In the genomic region with DNA sequence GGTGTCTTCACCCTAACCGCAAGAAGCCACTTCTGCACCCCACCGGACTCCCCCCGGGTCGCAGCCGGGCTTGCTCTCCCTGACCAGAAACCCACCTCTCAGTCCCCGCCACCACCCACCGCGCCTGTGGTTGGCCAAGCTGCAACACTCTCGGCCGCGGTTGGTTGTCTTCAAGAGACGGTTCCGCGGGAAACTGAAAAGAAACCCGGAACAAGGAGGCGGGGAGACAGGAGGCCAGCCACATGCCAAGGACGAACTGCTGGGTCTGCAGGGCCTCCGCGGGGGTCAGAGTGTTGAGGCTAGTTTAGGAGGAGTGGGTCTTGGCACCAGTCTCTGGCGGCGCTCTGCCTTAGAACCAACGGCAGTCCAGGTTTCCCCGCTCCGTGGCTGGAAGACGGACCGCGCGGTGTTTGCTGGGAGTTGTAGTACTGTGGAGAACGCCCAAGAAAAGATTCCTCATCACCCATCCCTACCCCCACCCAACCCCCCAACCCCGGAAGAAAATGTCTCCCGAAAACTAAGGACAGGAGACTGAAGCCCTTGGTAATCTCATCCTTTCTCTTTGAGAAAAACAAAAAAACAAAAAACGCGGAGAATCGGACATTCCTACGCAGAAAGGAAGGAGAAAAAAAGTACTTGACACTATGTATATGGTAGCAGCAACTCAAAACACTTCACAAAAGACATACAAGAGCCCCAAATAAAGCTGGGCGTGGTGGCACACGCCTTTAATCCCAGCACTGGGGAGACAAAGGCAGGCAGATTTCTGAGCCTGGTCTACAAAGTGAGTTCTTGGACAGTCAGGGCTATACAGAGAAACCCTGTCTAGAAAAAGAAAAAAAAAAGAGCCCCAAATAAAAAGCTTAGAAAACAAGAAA, we compare ENCODE assay signal across 8 mouse cellular contexts. TPM values are rescaled to one million over a fixed set of nuclear protein-coding genes. Genes with fewer than 3 reads are reported as not detected.
A peak's percentile ranks its signal among the peaks of the same experiment; 100 is the strongest.
DNase-seq lines count a peak whose midpoint lies in the region; ATAC-seq and TF ChIP-seq lines count a peak whose summit lies in the region.

A gene (minus strand): TSS at position 346 of the 878 bp plus-strand sequence.

- H3K79me2 ChIP-seq in CH12.LX (replicated peaks; ENCODE audit: control insufficient read depth, extremely low read depth, insufficient read depth, poor library complexity, severe bottlenecking) = no peaks in the 10 kb centered on the region

- no peaks in the 10 kb centered on the region for H3K9me3 ChIP-seq in CH12.LX (replicated peaks; ENCODE audit: low read length)
- H3K9me3 ChIP-seq in heart, embryonic 13.5 days = no peaks in the 10 kb centered on the region
- no peaks in the 10 kb centered on the region for H3K9me3 ChIP-seq in liver, embryonic 12.5 days (replicated peaks)
- no peaks in the 10 kb centered on the region for H3K9me3 ChIP-seq in stomach, embryonic 14.5 days (ENCODE audit: control insufficient read depth, low read depth, low read length)

- no peaks in the 10 kb centered on the region for H3K27me3 ChIP-seq in CH12.LX (replicated peaks)
- H3K27me3 ChIP-seq in heart, embryonic 13.5 days (replicated peaks) = no peaks in the 10 kb centered on the region
- no peaks in the 10 kb centered on the region for H3K27me3 ChIP-seq in liver, embryonic 12.5 days (replicated peaks)
- no peaks in the 10 kb centered on the region for H3K27me3 ChIP-seq in stomach, embryonic 14.5 days (ENCODE audit: control insufficient read depth, insufficient read depth, low read length)

- peak; percentile 75 for ATAC-seq in heart, embryonic 13.5 days (ENCODE audit: extremely low read depth, insufficient number of reproducible peaks, low FRiP score, low TSS enrichment)
- peak; percentile 85 for ATAC-seq in liver, embryonic 12.5 days
- ATAC-seq in stomach, embryonic 14.5 days (ENCODE audit: insufficient number of reproducible peaks, insufficient read depth, low FRiP score, low read depth) = peak; percentile 89

- peak; percentile 77 for DNase-seq in CH12.LX (ENCODE audit: extremely low read depth)
- peak; percentile 58 for DNase-seq in c-Kit-negative CD71-positive TER-119-positive erythroid progenitor cells, embryonic 14.5 days (ENCODE audit: low read depth, low spot score)
- DNase-seq in fibroblast of lung, adult 2 months (ENCODE audit: low read depth) = peak; percentile 50
- DNase-seq in kidney, postnatal 10 days = peak; percentile 90
- DNase-seq in naive thymus-derived CD4-positive, alpha-beta T cell, adult 2 months (ENCODE audit: low read depth) = peak; percentile 71

- no peak for TF ChIP-seq EP300 in CH12.LX (IDR thresholded peaks at IDR 0.05; ENCODE audit: low read length)

- peak within 1 kb of the TSS; percentile 70 to 95 (median 72) for H3K4me3 ChIP-seq in CH12.LX (replicated peaks in 1 of 3; ENCODE audit: low read depth in 2 of 3, low read length in 2 of 3, poor library complexity in 1 of 3)
- H3K4me3 ChIP-seq in heart, embryonic 13.5 days = peak within 1 kb of the TSS; percentile 71
- peak within 1 kb of the TSS; percentile 78 for H3K4me3 ChIP-seq in liver, embryonic 12.5 days
- H3K4me3 ChIP-seq in stomach, embryonic 14.5 days (ENCODE audit: low read depth, low read length) = peak within 1 kb of the TSS; percentile 71

- TF ChIP-seq POLR2A in CH12.LX (IDR thresholded peaks at IDR 0.05; ENCODE audit: low read depth, low read length) = peak; percentile 64

- dilution Hi-C loops in CH12.LX (cut with MboI; ENCODE audit: extremely low pct_ligation_motif_present, extremely low pct_unique_long_range_greater_than_20kb, low sequenced_read_pairs) = no loop called here

- peaks cover 7 to 12% of the 10 kb centered on the region in 2 experiments; a peak in 3 of 4 replicates for H3K4me1 ChIP-seq in CH12.LX (ENCODE audit: control insufficient read depth in 1 of 2, insufficient read depth in 2 of 2)
- peaks cover 21% of the 10 kb centered on the region for H3K4me1 ChIP-seq in heart, embryonic 13.5 days
- peaks cover 19% of the 10 kb centered on the region for H3K4me1 ChIP-seq in liver, embryonic 12.5 days
- peaks cover 5% of the 10 kb centered on the region; the same call in 1 of the 2 replicates for H3K4me1 ChIP-seq in stomach, embryonic 14.5 days (ENCODE audit: control insufficient read depth, insufficient read depth, low read length)

- in situ Hi-C loops in CH12.LX (cut with MboI; ENCODE audit: low pct_ligation_motif_present, low pct_unique_long_range_greater_than_20kb, low sequenced_read_pairs) = loop anchor here (25.0 kb wide), 1 partner anchor 552 kb away; a partner anchor contains a TSS

- peak within 1 kb of the TSS; percentile 75 for H3K4me2 ChIP-seq in CH12.LX (ENCODE audit: insufficient read depth, low read depth, poor library complexity, severe bottlenecking)
- peak within 1 kb of the TSS; percentile 81 for H3K4me2 ChIP-seq in heart, embryonic 13.5 days
- peak within 1 kb of the TSS; percentile 81 for H3K4me2 ChIP-seq in liver, embryonic 12.5 days
- H3K4me2 ChIP-seq in stomach, embryonic 14.5 days (replicated peaks; ENCODE audit: low read depth, low read length) = peak within 1 kb of the TSS; percentile 65

- TF ChIP-seq CTCF in CH12.LX (conservative IDR thresholded peaks at IDR 0.05 in 1 of 2, IDR thresholded peaks at IDR 0.05 in 1 of 2; ENCODE audit: low read depth in 2 of 2, low read length in 2 of 2) = no peak

- peak within 1 kb of the TSS; percentile 64 for H3K9ac ChIP-seq in CH12.LX (ENCODE audit: insufficient read depth, low read depth)
- H3K9ac ChIP-seq in heart, embryonic 13.5 days = peak within 1 kb of the TSS; percentile 84
- peak within 1 kb of the TSS; percentile 81 for H3K9ac ChIP-seq in liver, embryonic 12.5 days
- peak within 1 kb of the TSS; percentile 63 for H3K9ac ChIP-seq in stomach, embryonic 14.5 days (replicated peaks; ENCODE audit: low read depth, low read length)

- no peak for TF ChIP-seq RAD21 in CH12.LX (IDR thresholded peaks at IDR 0.05; ENCODE audit: low read depth, low read length)

- H3K27ac ChIP-seq in CH12.LX (ENCODE audit: insufficient read depth, low read depth) = no peak within 1 kb of the TSS
- peak within 1 kb of the TSS; percentile 46; the same call in 1 of the 2 replicates for H3K27ac ChIP-seq in heart, embryonic 13.5 days (replicated peaks)
- H3K27ac ChIP-seq in liver, embryonic 12.5 days = peak within 1 kb of the TSS; percentile 64
- 0 out of 2 replicates have a peak within 1 kb of the TSS, but pooled peaks have one; percentile 27 for H3K27ac ChIP-seq in stomach, embryonic 14.5 days (ENCODE audit: low read length)

- H3K36me3 ChIP-seq in CH12.LX (replicated peaks in 1 of 2; ENCODE audit: control insufficient read depth in 1 of 2, insufficient read depth in 1 of 2, low read length in 1 of 2) = peaks cover 13 to 30% of the 10 kb centered on the region in 2 experiments
- peaks cover 8% of the 10 kb centered on the region; the same call in 1 of the 2 replicates for H3K36me3 ChIP-seq in heart, embryonic 13.5 days
- H3K36me3 ChIP-seq in liver, embryonic 12.5 days = peaks cover 19% of the 10 kb centered on the region; the same call in 1 of the 2 replicates
- H3K36me3 ChIP-seq in stomach, embryonic 14.5 days (ENCODE audit: control insufficient read depth, insufficient read depth, low read length) = no peaks in the 10 kb centered on the region; the same call in 1 of the 2 replicates

- under 1% methylated on average over 37 of the region's 37 CpGs for WGBS in heart, embryonic 13.5 days
- WGBS in liver, embryonic 12.5 days (ENCODE audit: insufficient replicate concordance) = 2% methylated on average over 37 of the region's 37 CpGs
- WGBS in stomach, embryonic 14.5 days = 1% methylated on average over 37 of the region's 37 CpGs

TF ChIP-seq in CH12.LX, 34 proteins besides CTCF, POLR2A, EP300 and RAD21 (continues in another document):
- TF ChIP-seq USF1 (IDR thresholded peaks at IDR 0.05; ENCODE audit: low read depth, low read length) (no peak), UBTF (IDR thresholded peaks at IDR 0.05; ENCODE audit: low read depth, low read length) (no peak), ZKSCAN1 (IDR thresholded peaks at IDR 0.05; ENCODE audit: borderline replicate concordance, low read depth, low read length) (no peak), MXI1 (IDR thresholded peaks at IDR 0.05; ENCODE audit: low read depth, low read length) (peak; percentile 35), KAT2A (IDR thresholded peaks at IDR 0.05; ENCODE audit: insufficient replicate concordance, low read length) (0 out of 2 replicates have a peak, but pooled peaks have one; percentile 78), NELFE (IDR thresholded peaks at IDR 0.05; ENCODE audit: low read depth, low read length) (peak; percentile 62; the same call in 1 of the 2 replicates), MYC (IDR thresholded peaks at IDR 0.05; ENCODE audit: low read depth, low read length) (peak; percentile 63; the same call in 1 of the 2 replicates), JUND (conservative IDR thresholded peaks at IDR 0.05; ENCODE audit: low read depth, low read length) (no peak), NRF1 (IDR thresholded peaks at IDR 0.05; ENCODE audit: low read depth, low read length) (0 out of 2 replicates have a peak, but pooled peaks have one; percentile 12), MEF2A (IDR thresholded peaks at IDR 0.05; ENCODE audit: borderline replicate concordance, low read depth, low read length) (no peak), ZNF384 (IDR thresholded peaks at IDR 0.05; ENCODE audit: low read depth, low read length) (no peak), IRF4 (IDR thresholded peaks at IDR 0.05; ENCODE audit: low read depth, low read length) (peak; percentile 26; the same call in 1 of the 2 replicates), MAX (IDR thresholded peaks at IDR 0.05; ENCODE audit: low read length) (peak; percentile 68), BHLHE40 (IDR thresholded peaks at IDR 0.05; ENCODE audit: low read depth, low read length) (no peak), MAZ (IDR thresholded peaks at IDR 0.05; ENCODE audit: low read depth, low read length) (peak; percentile 58; the same call in 1 of the 2 replicates), TCF12 (IDR thresholded peaks at IDR 0.05; ENCODE audit: low read depth, low read length) (peak; percentile 31; the same call in 1 of the 2 replicates), GABPA (IDR thresholded peaks at IDR 0.05; ENCODE audit: insufficient replicate concordance, low read depth, low read length) (peak; percentile 5; the same call in 1 of the 2 replicates), CHD1 (IDR thresholded peaks at IDR 0.05; ENCODE audit: low read depth, low read length) (no peak), TBP (conservative IDR thresholded peaks at IDR 0.05; ENCODE audit: low read depth, low read length) (peak; percentile 43; the same call in 1 of the 2 replicates), CHD2 (IDR thresholded peaks at IDR 0.05; ENCODE audit: low read length) (peak; percentile 91)

RNA-seq across cellular contexts. Expression of the gene that starts here (rescaled TPM):
- total RNA-seq in CH12.LX (2012; rRNA removed) (13.2 and 14.8 TPM in 2 replicates), CH12.LX (2014; rRNA removed) (12.3 and 13.7 TPM in 2 replicates)
- 15.1 and 18.7 TPM in 2 replicates for polyA plus RNA-seq in CH12.LX (2012; ENCODE audit: insufficient read length, low read depth)
- polyA plus RNA-seq in heart, embryonic 13.5 days (2015; fragmentation: Nextera tagmentation; extraction: Ambion mirVana) = 10.8 and 11.0 TPM in 2 replicates
- 12.3 and 13.6 TPM in 2 replicates for polyA plus RNA-seq in liver, embryonic 12.5 days (2016; fragmentation: Nextera tagmentation; extraction: Ambion mirVana)
- polyA plus RNA-seq in stomach, embryonic 14.5 days (2014; fragmentation: Nextera tagmentation; extraction: Ambion mirVana) = 15.6 and 16.6 TPM in 2 replicates
